Mouse (Mus musculus): ENCODE measurements around the gene Sh2b3. TPM values are rescaled to one million over a fixed set of nuclear protein-coding genes. Genes with fewer than 3 reads are reported as not detected.

Gene Sh2b3
- polyA plus RNA-seq, 1 experiment from 2014 or later, result 7.9 TPM

- Histone ChIP-seq H3K36me3 (replicated peaks) (peaks cover 94% of the 10 kb centered on the region), H3K27ac (replicated peaks) (no peak overlapping the region), H3K27me3 (replicated peaks; ENCODE audit: low read depth, poor library complexity, severe bottlenecking) (no peaks in the 10 kb centered on the region), H3K4me1 (no peaks in the 10 kb centered on the region), H3K9me3 (no peaks in the 10 kb centered on the region), H3K4me3 (no peak overlapping the region)
- DNase-seq (ENCODE audit: low spot score), result no peak
- WGBS, result 89% methylated on average over 2 of the region's 2 CpGs
These were observed 29.2 kb downstream of the Sh2b3 start for GRCm38 (mm10) chr5:121808202-121808601.

- H3K4me1 ChIP-seq, result no peaks in the 10 kb centered on the region
- H3K9me3 ChIP-seq, result no peaks in the 10 kb centered on the region
- no peak overlapping the region for H3K27ac ChIP-seq (replicated peaks)
- no peak overlapping the region for H3K4me3 ChIP-seq
- H3K36me3 ChIP-seq (replicated peaks), result peaks cover 94% of the 10 kb centered on the region
- no peaks in the 10 kb centered on the region for H3K27me3 ChIP-seq (replicated peaks; ENCODE audit: low read depth, poor library complexity, severe bottlenecking)
- DNase-seq (ENCODE audit: low spot score), result no peak
- 93% methylated on average over 3 of the region's 3 CpGs for WGBS
These were observed 30.3 kb downstream of the Sh2b3 start for GRCm38 (mm10) chr5:121807186-121807585.

- Histone ChIP-seq H3K36me3 (replicated peaks) (peaks cover 99% of the 10 kb centered on the region), H3K4me3 (no peak overlapping the region), H3K27me3 (replicated peaks; ENCODE audit: low read depth, poor library complexity, severe bottlenecking) (no peaks in the 10 kb centered on the region), H3K9me3 (no peaks in the 10 kb centered on the region), H3K4me1 (no peaks in the 10 kb centered on the region), H3K27ac (replicated peaks) (no peak overlapping the region)
- DNase-seq (ENCODE audit: low spot score), result no peak
- 95% methylated on average over 2 of the region's 2 CpGs for WGBS
These were observed 39.0 kb downstream of the Sh2b3 start for GRCm38 (mm10) chr5:121798447-121798846.

- Histone ChIP-seq H3K36me3 (replicated peaks) (peaks cover 99% of the 10 kb centered on the region), H3K4me3 (no peak overlapping the region), H3K27ac (replicated peaks) (no peak overlapping the region), H3K27me3 (replicated peaks; ENCODE audit: low read depth, poor library complexity, severe bottlenecking) (no peaks in the 10 kb centered on the region), H3K9me3 (no peaks in the 10 kb centered on the region), H3K4me1 (no peaks in the 10 kb centered on the region)
- no peak for DNase-seq (ENCODE audit: low spot score)
- WGBS, result 88% methylated on average over 3 of the region's 3 CpGs
These were observed 41.6 kb downstream of the Sh2b3 start for GRCm38 (mm10) chr5:121795800-121796199.

- 92% methylated on average over 5 of the region's 5 CpGs for WGBS
- H3K36me3 ChIP-seq (replicated peaks), result peaks cover 99% of the 10 kb centered on the region
- no peak for DNase-seq (ENCODE audit: low spot score)
These were observed 46.4 kb downstream of the Sh2b3 start for GRCm38 (mm10) chr5:121791026-121791425.

GRCm38 (mm10) chr5:121783862-121784500, 53.5 kb downstream of the Sh2b3 start:
- H3K4me1 ChIP-seq, result no peaks in the 10 kb centered on the region
- no peaks in the 10 kb centered on the region for H3K9me3 ChIP-seq
- DNase-seq (ENCODE audit: low spot score), result no peak
- H3K27me3 ChIP-seq (replicated peaks; ENCODE audit: low read depth, poor library complexity, severe bottlenecking), result no peaks in the 10 kb centered on the region
- no peak overlapping the region for H3K4me3 ChIP-seq
- no peak overlapping the region for H3K27ac ChIP-seq (replicated peaks)
- peaks cover 100% of the 10 kb centered on the region for H3K36me3 ChIP-seq (replicated peaks)
- WGBS, result 84% methylated on average over 10 of the region's 10 CpGs

More at GRCm38 (mm10) chr5:121791026-121791425, 46.4 kb downstream of the Sh2b3 start:
- Histone ChIP-seq H3K4me1 (no peaks in the 10 kb centered on the region), H3K4me3 (no peak overlapping the region), H3K27ac (replicated peaks) (no peak overlapping the region), H3K27me3 (replicated peaks; ENCODE audit: low read depth, poor library complexity, severe bottlenecking) (no peaks in the 10 kb centered on the region), H3K9me3 (no peaks in the 10 kb centered on the region)

GRCm38 (mm10) chr5:121782467-121782866, 55.0 kb downstream of the Sh2b3 start:
- Histone ChIP-seq H3K4me3 (no peak overlapping the region), H3K4me1 (no peaks in the 10 kb centered on the region), H3K27ac (replicated peaks) (no peak overlapping the region), H3K9me3 (no peaks in the 10 kb centered on the region), H3K27me3 (replicated peaks; ENCODE audit: low read depth, poor library complexity, severe bottlenecking) (no peaks in the 10 kb centered on the region), H3K36me3 (replicated peaks) (peaks cover 100% of the 10 kb centered on the region)
- DNase-seq (ENCODE audit: low spot score), result no peak
- 71% methylated on average over 4 of the region's 4 CpGs for WGBS

- DNase-seq (ENCODE audit: low spot score), result no peak
- 88% methylated on average over 5 of the region's 5 CpGs for WGBS
- no peak overlapping the region for H3K27ac ChIP-seq (replicated peaks)
- no peaks in the 10 kb centered on the region for H3K9me3 ChIP-seq
- H3K4me3 ChIP-seq, result no peak overlapping the region
- no peaks in the 10 kb centered on the region for H3K4me1 ChIP-seq
- peaks cover 100% of the 10 kb centered on the region for H3K36me3 ChIP-seq (replicated peaks)
- H3K27me3 ChIP-seq (replicated peaks; ENCODE audit: low read depth, poor library complexity, severe bottlenecking), result no peaks in the 10 kb centered on the region
These were observed 57.3 kb downstream of the Sh2b3 start for GRCm38 (mm10) chr5:121780180-121780579.

- 92% methylated on average over 7 of the region's 7 CpGs for WGBS
- Histone ChIP-seq H3K4me3 (no peak overlapping the region), H3K36me3 (replicated peaks) (peaks cover 100% of the 10 kb centered on the region), H3K4me1 (no peaks in the 10 kb centered on the region), H3K27ac (replicated peaks) (no peak overlapping the region), H3K9me3 (no peaks in the 10 kb centered on the region), H3K27me3 (replicated peaks; ENCODE audit: low read depth, poor library complexity, severe bottlenecking) (no peaks in the 10 kb centered on the region)
- no peak for DNase-seq (ENCODE audit: low spot score)
These were observed 58.8 kb downstream of the Sh2b3 start for GRCm38 (mm10) chr5:121778485-121779119.

GRCm38 (mm10) chr5:121771611-121772010, 65.8 kb downstream of the Sh2b3 start:
- Histone ChIP-seq H3K4me3 (no peak overlapping the region), H3K36me3 (replicated peaks) (peaks cover 70% of the 10 kb centered on the region), H3K9me3 (no peaks in the 10 kb centered on the region), H3K4me1 (peaks cover 7% of the 10 kb centered on the region; the same call in 1 of the 2 replicates), H3K27me3 (replicated peaks; ENCODE audit: low read depth, poor library complexity, severe bottlenecking) (no peaks in the 10 kb centered on the region), H3K27ac (replicated peaks) (no peak overlapping the region)
- 91% methylated on average over 3 of the region's 3 CpGs for WGBS
- no peak for DNase-seq (ENCODE audit: low spot score)

GRCm38 (mm10) chr5:121769827-121770226, 67.6 kb downstream of the Sh2b3 start:
- Histone ChIP-seq H3K27ac (replicated peaks) (no peak overlapping the region), H3K4me1 (peaks cover 7% of the 10 kb centered on the region; the same call in 1 of the 2 replicates), H3K27me3 (replicated peaks; ENCODE audit: low read depth, poor library complexity, severe bottlenecking) (no peaks in the 10 kb centered on the region), H3K9me3 (no peaks in the 10 kb centered on the region), H3K36me3 (replicated peaks) (peaks cover 68% of the 10 kb centered on the region), H3K4me3 (no peak overlapping the region)
- 89% methylated on average over 7 of the region's 7 CpGs for WGBS
- DNase-seq (ENCODE audit: low spot score), result no peak

- no peak for DNase-seq (ENCODE audit: low spot score)
- no peaks in the 10 kb centered on the region for H3K27me3 ChIP-seq (replicated peaks; ENCODE audit: low read depth, poor library complexity, severe bottlenecking)
- 86% methylated on average over 2 of the region's 2 CpGs for WGBS
- H3K4me3 ChIP-seq, result no peak overlapping the region
- peaks cover 7% of the 10 kb centered on the region; the same call in 1 of the 2 replicates for H3K4me1 ChIP-seq
- peaks cover 63% of the 10 kb centered on the region for H3K36me3 ChIP-seq (replicated peaks)
- H3K27ac ChIP-seq (replicated peaks), result no peak overlapping the region
- no peaks in the 10 kb centered on the region for H3K9me3 ChIP-seq
These were observed 69.9 kb downstream of the Sh2b3 start for GRCm38 (mm10) chr5:121767564-121767963.
